Mouse (Mus musculus) MEL (cell line): ENCODE measurements at regions not wholly inside any gene's neighbourhood (a gene's known extent, or its start where the extent isn't known, plus 50 kb on each side); places are given as distances from the start of the nearest gene placed in this dataset.

Experiments
- DNase-seq: peaks from one replicate; pipeline ENCODE4 v3.0.0; 2011; ENCODE audit warnings: low read depth, low spot score
- H3K27ac ChIP-seq: 2 replicates; pipeline ENCODE4 v1.5.1; 2012; ENCODE audit warnings: low read depth, mild to moderate bottlenecking, control low read depth, low read length, moderate library complexity; ENCODE audit not compliant: control insufficient read depth
- H3K27me3 ChIP-seq, 2 experiments: fragments of 150-350 bp in 1 of 2; sonication (generic) in 1 of 2; 2 replicates each; pipeline ENCODE4 v1.6.1; 2012; ENCODE audit warnings: low read length in 2 of 2, mild to moderate bottlenecking in 2 of 2, improper control_type of control experiment in 1 of 2, moderate library complexity in 1 of 2; ENCODE audit not compliant: insufficient read depth in 2 of 2, control insufficient read depth in 1 of 2
- H3K36me3 ChIP-seq, 2 experiments: 2 replicates each; pipeline ENCODE4 v1.6.1; 2012 to 2014; ENCODE audit warnings: low read length in 2 of 2, improper control_type of control experiment in 1 of 2, inconsistent platforms in 1 of 2, mild to moderate bottlenecking in 1 of 2; ENCODE audit not compliant: insufficient read depth in 2 of 2, control insufficient read depth in 1 of 2
- H3K4me1 ChIP-seq, 2 experiments: fragments of 150-350 bp in 1 of 2; sonication (generic) in 1 of 2; 2 replicates each; pipeline ENCODE4 v1.6.1; 2012; ENCODE audit warnings: low read length in 2 of 2, improper control_type of control experiment in 1 of 2, mild to moderate bottlenecking in 1 of 2; ENCODE audit not compliant: insufficient read depth in 2 of 2, control insufficient read depth in 1 of 2
- H3K4me3 ChIP-seq, 2 experiments: fragments of 150-350 bp in 1 of 2; sonication (generic) in 1 of 2; 2 replicates each; pipeline ENCODE4 v1.5.1; 2012; ENCODE audit warnings: low read depth in 2 of 2, low read length in 2 of 2, mild to moderate bottlenecking in 2 of 2, moderate library complexity in 2 of 2, control low read depth in 1 of 2, improper control_type of control experiment in 1 of 2; ENCODE audit not compliant: control insufficient read depth in 1 of 2, insufficient read depth in 1 of 2
- H3K79me2 ChIP-seq: 2 replicates; pipeline ENCODE4 v1.6.1; 2012; ENCODE audit warnings: mild to moderate bottlenecking, low read length, moderate library complexity; ENCODE audit not compliant: control insufficient read depth, poor library complexity, insufficient read depth
- H3K9ac ChIP-seq: 2 replicates; pipeline ENCODE4 v1.6.1; 2012; ENCODE audit warnings: low read depth, mild to moderate bottlenecking, control low read depth, low read length, moderate library complexity; ENCODE audit not compliant: control insufficient read depth, poor library complexity, severe bottlenecking
- H3K9me3 ChIP-seq: fragments of 150-350 bp; sonication (generic); replicated peaks from 2 replicates; pipeline ENCODE4 v1.6.1; 2012; ENCODE audit warnings: mild to moderate bottlenecking, low read length, improper control_type of control experiment, moderate library complexity; ENCODE audit not compliant: insufficient read depth
- BHLHE40 ChIP-seq: IDR thresholded peaks from 2 replicates; pipeline ENCODE4 v1.6.1; 2012; ENCODE audit warnings: low read depth, mild to moderate bottlenecking, inconsistent platforms, low read length, improper control_type of control experiment, borderline replicate concordance
- CTCF ChIP-seq, 3 experiments: IDR thresholded peaks in 2 of 3; conservative IDR thresholded peaks in 1 of 3; 2 replicates each; pipeline ENCODE4 v1.5.1; 2011 to 2012; ENCODE audit warnings: low read length in 3 of 3, low read depth in 2 of 3, mild to moderate bottlenecking in 2 of 3, improper control_type of control experiment in 1 of 3, inconsistent platforms in 1 of 3, mixed read lengths in 1 of 3, moderate library complexity in 1 of 3; ENCODE audit not compliant: control insufficient read depth in 1 of 3, insufficient read depth in 1 of 3, poor library complexity in 1 of 3, severe bottlenecking in 1 of 3
- ELF1 ChIP-seq: IDR thresholded peaks from 2 replicates; pipeline ENCODE4 v1.6.1; 2014; ENCODE audit warnings: low read depth, mild to moderate bottlenecking, inconsistent platforms, low read length, improper control_type of control experiment, moderate library complexity
- GABPA ChIP-seq: IDR thresholded peaks from 2 replicates; pipeline ENCODE4 v1.6.1; 2012; ENCODE audit warnings: low read depth, mild to moderate bottlenecking, inconsistent platforms, low read length, improper control_type of control experiment, moderate library complexity
- HCFC1 ChIP-seq: IDR thresholded peaks from 2 replicates; pipeline ENCODE4 v1.6.1; 2012; ENCODE audit warnings: low read depth, mild to moderate bottlenecking, inconsistent platforms, low read length, improper control_type of control experiment, moderate library complexity
- MYC ChIP-seq: IDR thresholded peaks from 2 replicates; pipeline ENCODE4 v1.6.1; 2011; ENCODE audit warnings: low read depth, mild to moderate bottlenecking, low read length, improper control_type of control experiment, moderate library complexity
- NELFE ChIP-seq: IDR thresholded peaks from 2 replicates; pipeline ENCODE4 v1.6.1; 2011; ENCODE audit warnings: low read depth, low read length, improper control_type of control experiment
- NRF1 ChIP-seq: IDR thresholded peaks from 2 replicates; pipeline ENCODE4 v1.6.1; 2014; ENCODE audit warnings: low read depth, mild to moderate bottlenecking, inconsistent platforms, low read length, improper control_type of control experiment, moderate library complexity; ENCODE audit not compliant: poor library complexity, insufficient read depth, severe bottlenecking
- POLR2A ChIP-seq, 2 experiments: IDR thresholded peaks; 2 replicates each; pipeline ENCODE4 v1.6.1; 2011 to 2012; ENCODE audit warnings: low read length in 2 of 2, mild to moderate bottlenecking in 2 of 2, control low read depth in 1 of 2, improper control_type of control experiment in 1 of 2, low read depth in 1 of 2, moderate library complexity in 1 of 2; ENCODE audit not compliant: control insufficient read depth in 1 of 2, insufficient read depth in 1 of 2, poor library complexity in 1 of 2
- RAD21 ChIP-seq: IDR thresholded peaks from 2 replicates; pipeline ENCODE4 v1.6.1; 2011; ENCODE audit warnings: mild to moderate bottlenecking, low read depth, low read length, improper control_type of control experiment
- RCOR1 ChIP-seq: IDR thresholded peaks from 2 replicates; pipeline ENCODE4 v1.6.1; 2012; ENCODE audit warnings: low read depth, mild to moderate bottlenecking, inconsistent platforms, low read length, improper control_type of control experiment
- SIN3A ChIP-seq: IDR thresholded peaks from 2 replicates; pipeline ENCODE4 v1.6.1; 2012; ENCODE audit warnings: low read length, improper control_type of control experiment, inconsistent platforms
- TAL1 ChIP-seq: IDR thresholded peaks from 2 replicates; pipeline ENCODE4 v1.6.1; 2012; ENCODE audit warnings: mild to moderate bottlenecking, inconsistent platforms, low read length, moderate library complexity, mixed read lengths
- TBP ChIP-seq: IDR thresholded peaks from 2 replicates; pipeline ENCODE4 v1.8.0; 2011; ENCODE audit warnings: low read depth, low read length, improper control_type of control experiment
- TCF12 ChIP-seq: IDR thresholded peaks from 2 replicates; pipeline ENCODE4 v1.6.1; 2014; ENCODE audit warnings: low read depth, mild to moderate bottlenecking, inconsistent platforms, low read length, improper control_type of control experiment, moderate library complexity
- UBTF ChIP-seq: IDR thresholded peaks from 2 replicates; pipeline ENCODE4 v1.6.1; 2012; ENCODE audit warnings: low read depth, mild to moderate bottlenecking, inconsistent platforms, low read length, improper control_type of control experiment, moderate library complexity, borderline replicate concordance; ENCODE audit not compliant: insufficient read depth
- USF1 ChIP-seq: IDR thresholded peaks from 2 replicates; pipeline ENCODE4 v1.6.1; 2014; ENCODE audit warnings: low read depth, mild to moderate bottlenecking, inconsistent platforms, low read length, improper control_type of control experiment, moderate library complexity
- ZKSCAN1 ChIP-seq: IDR thresholded peaks from 2 replicates; pipeline ENCODE4 v1.6.1; 2012; ENCODE audit warnings: low read depth, mild to moderate bottlenecking, inconsistent platforms, low read length, improper control_type of control experiment, moderate library complexity

DNA sequence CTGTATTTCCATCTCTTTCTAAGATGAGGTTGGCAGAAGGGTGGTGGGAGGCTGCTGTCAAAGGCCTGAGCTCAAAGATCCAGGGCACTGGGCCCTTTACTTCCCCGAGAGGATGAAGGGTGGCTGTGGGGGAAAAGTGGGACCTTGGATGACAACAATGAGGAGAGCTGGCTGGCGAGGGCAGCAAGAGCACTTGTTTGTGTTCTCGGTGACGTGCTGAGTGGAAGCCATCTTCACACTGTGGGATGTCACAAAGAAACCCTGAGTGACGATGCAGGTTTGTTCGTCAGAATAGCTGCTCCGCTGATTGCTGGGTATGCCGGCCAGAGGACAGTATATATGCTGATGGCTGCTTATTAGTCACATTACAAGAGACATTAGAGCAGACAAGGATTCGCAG is 308.0 kb downstream of the Rnf144b start:
- Histone ChIP-seq H3K27ac (no peak overlapping the region), H3K36me3 (no peaks in the 10 kb centered on the region), H3K27me3 (no peaks in the 10 kb centered on the region), H3K4me1 (no peaks in the 10 kb centered on the region), H3K9me3 (no peaks in the 10 kb centered on the region), H3K4me3 (no peak overlapping the region), H3K9ac (no peak overlapping the region), H3K79me2 (no peaks in the 10 kb centered on the region)
- no peak for DNase-seq
- no peak for TF ChIP-seq MYC
- no peak for TF ChIP-seq HCFC1

DNA sequence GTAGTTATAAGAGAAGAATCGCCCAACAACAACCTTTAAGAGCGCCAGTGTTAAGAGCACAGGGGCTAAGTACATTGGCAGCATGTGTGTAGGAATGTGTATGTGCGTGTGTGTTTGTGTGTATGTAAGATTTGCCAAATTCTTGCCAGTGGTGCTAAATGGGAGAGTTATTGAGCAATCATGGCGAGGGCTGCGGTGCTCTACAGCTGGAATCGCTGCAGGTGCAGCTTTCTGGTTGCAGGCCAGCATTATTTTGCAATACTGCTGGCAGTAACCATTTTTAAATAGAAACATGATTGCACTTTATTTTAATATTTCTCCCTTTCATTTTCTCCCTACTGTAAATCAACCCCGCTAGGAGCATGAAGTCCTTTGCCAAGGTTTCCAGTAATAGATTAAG is 313.2 kb downstream of the Rnf144b start:
- Histone ChIP-seq H3K9me3 (no peaks in the 10 kb centered on the region), H3K9ac (no peak overlapping the region), H3K36me3 (no peaks in the 10 kb centered on the region)

DNA sequence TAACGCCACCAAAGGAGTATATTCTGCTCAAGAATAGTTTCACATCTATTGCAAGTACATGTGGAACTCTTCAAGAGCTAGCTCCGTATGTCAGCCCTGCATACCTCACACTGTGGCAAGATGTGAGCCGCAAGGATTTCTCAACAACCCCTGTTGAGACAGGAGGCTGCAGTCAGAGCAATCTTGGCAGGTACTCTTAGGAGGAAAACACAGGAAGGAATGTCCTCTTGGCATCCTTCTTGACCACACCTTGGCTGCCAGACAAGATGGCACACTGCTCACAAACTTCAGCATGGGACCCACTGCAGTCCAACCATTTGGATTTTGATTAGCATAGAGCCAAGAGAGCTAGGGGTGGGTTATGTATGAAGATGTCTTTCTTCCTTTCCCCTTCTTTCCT is 322.4 kb downstream of the Rnf144b start:
- H3K4me3 ChIP-seq = no peak overlapping the region
- H3K79me2 ChIP-seq = no peaks in the 10 kb centered on the region
- no peaks in the 10 kb centered on the region for H3K36me3 ChIP-seq
- no peak for DNase-seq
- no peak overlapping the region for H3K27ac ChIP-seq
- H3K9me3 ChIP-seq = no peaks in the 10 kb centered on the region
- TF ChIP-seq POLR2A (IDR thresholded peaks at IDR 0.05; ENCODE audit: control insufficient read depth in 1 of 2, insufficient read depth in 1 of 2, low read depth in 1 of 2, low read length in 2 of 2, poor library complexity in 1 of 2) = no peak
- no peak for TF ChIP-seq CTCF (IDR thresholded peaks at IDR 0.05 in 2 of 3, conservative IDR thresholded peaks at IDR 0.05 in 1 of 3; ENCODE audit: control insufficient read depth in 1 of 3, insufficient read depth in 1 of 3, low read depth in 2 of 3, low read length in 3 of 3, poor library complexity in 1 of 3, severe bottlenecking in 1 of 3)
- TF ChIP-seq USF1 = no peak
- TF ChIP-seq TBP = no peak
- TF ChIP-seq NRF1 = no peak
- no peak for TF ChIP-seq TAL1
- no peak for TF ChIP-seq GABPA
- TF ChIP-seq ZKSCAN1 = no peak
- TF ChIP-seq, all 39 proteins: peak for 0
- no peak overlapping the region for H3K9ac ChIP-seq
- no peaks in the 10 kb centered on the region for H3K27me3 ChIP-seq
- no peaks in the 10 kb centered on the region for H3K4me1 ChIP-seq

More for the DNA sequence above, 313.2 kb downstream of the Rnf144b start:
- no peak overlapping the region for H3K4me3 ChIP-seq
- H3K79me2 ChIP-seq = no peaks in the 10 kb centered on the region
- no peak for TF ChIP-seq SIN3A
- no peak for TF ChIP-seq ZKSCAN1
- TF ChIP-seq TCF12 = no peak
- TF ChIP-seq RCOR1 = no peak
- no peak for TF ChIP-seq UBTF
- TF ChIP-seq ELF1 = no peak
- no peak for TF ChIP-seq BHLHE40
- TF ChIP-seq NELFE = no peak
- TF ChIP-seq CTCF (IDR thresholded peaks at IDR 0.05 in 2 of 3, conservative IDR thresholded peaks at IDR 0.05 in 1 of 3; ENCODE audit: control insufficient read depth in 1 of 3, insufficient read depth in 1 of 3, low read depth in 2 of 3, low read length in 3 of 3, poor library complexity in 1 of 3, severe bottlenecking in 1 of 3) = no peak
- TF ChIP-seq RAD21 = no peak
- no peak for TF ChIP-seq HCFC1
- TF ChIP-seq, all 39 proteins: peak for 0
- Histone ChIP-seq H3K27me3 (no peaks in the 10 kb centered on the region), H3K4me1 (no peaks in the 10 kb centered on the region), H3K27ac (no peak overlapping the region)
- DNase-seq = no peak
